Mouse (Mus musculus) G1E (cell line): ENCODE measurements around the gene Terf2ip. TPM values are rescaled to one million over a fixed set of nuclear protein-coding genes. Genes with fewer than 3 reads are reported as not detected.
A peak's percentile ranks its signal among the peaks of the same experiment; 100 is the strongest.

Experiments
- ATAC-seq: 2 replicates; pipeline ENCODE4 v1.8.0; 2016; ENCODE audit warnings: mild to moderate bottlenecking; ENCODE audit not compliant: insufficient number of reproducible peaks, poor library complexity, low FRiP score, severe bottlenecking; ENCODE audit errors: extremely low read depth
- DNase-seq: peaks from one replicate; pipeline ENCODE4 v3.0.0; 2012; ENCODE audit warnings: low spot score
- H3K27me3 ChIP-seq: 2 replicates; pipeline ENCODE4 v1.6.1; 2012; ENCODE audit warnings: mild to moderate bottlenecking, low read length, inconsistent platforms; ENCODE audit not compliant: insufficient read depth
- H3K36me3 ChIP-seq: replicated peaks from 2 replicates; pipeline ENCODE3; 2012; ENCODE audit warnings: mild to moderate bottlenecking, inconsistent platforms
- H3K4me1 ChIP-seq: 2 replicates; pipeline ENCODE4 v1.6.1; 2012; ENCODE audit warnings: low read depth, low read length, inconsistent platforms, mixed read lengths; ENCODE audit not compliant: insufficient read depth
- H3K4me3 ChIP-seq: 2 replicates; pipeline ENCODE4 v1.5.1; 2012; ENCODE audit warnings: low read depth, mild to moderate bottlenecking, inconsistent platforms, low read length, moderate library complexity, mixed read lengths
- H3K9me3 ChIP-seq: replicated peaks from 2 replicates; pipeline ENCODE4 v1.6.1; 2012; ENCODE audit warnings: inconsistent platforms
- CTCF ChIP-seq: IDR thresholded peaks from 2 replicates; pipeline ENCODE4 v1.5.1; 2012; ENCODE audit warnings: low read depth, low read length, inconsistent platforms, mixed read lengths
- GATA1 ChIP-seq: IDR thresholded peaks from 2 replicates; pipeline ENCODE4 v1.6.1; 2012; ENCODE audit warnings: borderline replicate concordance, low read length, inconsistent platforms, mixed read lengths
- GATA2 ChIP-seq: IDR thresholded peaks from 2 replicates; pipeline ENCODE4 v1.6.1; 2012; ENCODE audit warnings: low read depth, low read length, inconsistent platforms, borderline replicate concordance
- POLR2AphosphoS5 ChIP-seq: IDR thresholded peaks from 2 replicates; pipeline ENCODE4 v1.6.1; 2012; ENCODE audit warnings: low read depth, low read length, inconsistent platforms; ENCODE audit not compliant: insufficient replicate concordance
- TAL1 ChIP-seq: conservative IDR thresholded peaks from 2 replicates; pipeline ENCODE4 v1.6.1; 2012; ENCODE audit warnings: low read depth, low read length, inconsistent platforms, mixed read lengths
- polyA plus RNA-seq: library from polyadenylated mRNA; stranded (reverse); fragments of >175 nt; gene quantifications from 2 replicates; pipeline ENCODE4 v1.2.3, GENCODE M21; 2012
- total RNA-seq, 2 experiments: library from RNA; stranded (forward) in 1 of 2; stranded (reverse) in 1 of 2; fragments of 200-1000 nt in 1 of 2; fragments of >200 nt in 1 of 2; fragmentation: Nextera tagmentation in 1 of 2; gene quantifications; 2 replicates each; pipeline ENCODE4 v1.2.3; 2014 to 2017

The Terf2ip gene
- total and polyA plus RNA-seq, 3 experiments: 8.7 to 20.6 (median 18.4) TPM

- DNase-seq (peak; percentile 66), ATAC-seq (peak; percentile 96)
- Histone ChIP-seq H3K27me3 (no peaks in the 10 kb centered on the region), H3K4me3 (no peak overlapping the region; the same call in 1 of the 2 replicates), H3K4me1 (peaks cover 36% of the 10 kb centered on the region), H3K9me3 (no peaks in the 10 kb centered on the region), H3K36me3 (peaks cover 74% of the 10 kb centered on the region)
- no peak for TF ChIP-seq GATA2
- TF ChIP-seq POLR2AphosphoS5: no peak
- no peak for TF ChIP-seq GATA1
- TF ChIP-seq TAL1: no peak; the same call in 1 of the 2 replicates
- no peak for TF ChIP-seq CTCF
Measured at GRCm38 (mm10) chr8:111967246-111967870, 43.8 kb upstream of the Terf2ip start.

GRCm38 (mm10) chr8:111968541-111968940 lies 42.7 kb upstream of the Terf2ip start:
- Histone ChIP-seq H3K4me3 (0 out of 2 replicates have a peak overlapping the region, but pooled peaks have one; percentile 10), H3K9me3 (peaks cover 5% of the 10 kb centered on the region), H3K27me3 (no peaks in the 10 kb centered on the region), H3K36me3 (peaks cover 72% of the 10 kb centered on the region), H3K4me1 (peaks cover 36% of the 10 kb centered on the region)
- TF ChIP-seq GATA1 (no peak), TAL1 (no peak), GATA2 (no peak), CTCF (no peak), POLR2AphosphoS5 (no peak)
- ATAC-seq: no peak
- no peak for DNase-seq

GRCm38 (mm10) chr8:111968991-111969390 lies 42.2 kb upstream of the Terf2ip start:
- Histone ChIP-seq H3K36me3 (peaks cover 72% of the 10 kb centered on the region), H3K4me1 (peaks cover 36% of the 10 kb centered on the region), H3K9me3 (peaks cover 9% of the 10 kb centered on the region), H3K27me3 (no peaks in the 10 kb centered on the region), H3K4me3 (no peak overlapping the region)
- ATAC-seq (no peak), DNase-seq (no peak)
- no peak for TF ChIP-seq TAL1
- no peak for TF ChIP-seq GATA1
- TF ChIP-seq GATA2: no peak
- TF ChIP-seq POLR2AphosphoS5: no peak
- TF ChIP-seq CTCF: no peak

- no peak for DNase-seq
- H3K9me3 ChIP-seq: peaks cover 15% of the 10 kb centered on the region
- H3K4me1 ChIP-seq: peaks cover 4% of the 10 kb centered on the region
- ATAC-seq: no peak
- no peak overlapping the region for H3K4me3 ChIP-seq
- H3K27me3 ChIP-seq: no peaks in the 10 kb centered on the region
- peaks cover 82% of the 10 kb centered on the region for H3K36me3 ChIP-seq
- TF ChIP-seq GATA1 (no peak), CTCF (no peak), TAL1 (no peak), POLR2AphosphoS5 (no peak), GATA2 (no peak)
Measured at GRCm38 (mm10) chr8:111974138-111974537, 37.1 kb upstream of the Terf2ip start.

GRCm38 (mm10) chr8:111975706-111976105 lies 35.5 kb upstream of the Terf2ip start:
- Histone ChIP-seq H3K9me3 (peaks cover 15% of the 10 kb centered on the region), H3K36me3 (peaks cover 90% of the 10 kb centered on the region), H3K4me1 (peaks cover 6% of the 10 kb centered on the region), H3K4me3 (no peak overlapping the region), H3K27me3 (no peaks in the 10 kb centered on the region)
- ATAC-seq (no peak), DNase-seq (no peak)
- no peak for TF ChIP-seq GATA1
- TF ChIP-seq GATA2: no peak
- TF ChIP-seq CTCF: no peak
- TF ChIP-seq TAL1: no peak
- TF ChIP-seq POLR2AphosphoS5: no peak

GRCm38 (mm10) chr8:111976326-111976725 lies 34.9 kb upstream of the Terf2ip start:
- ATAC-seq (no peak), DNase-seq (no peak)
- Histone ChIP-seq H3K9me3 (peaks cover 15% of the 10 kb centered on the region), H3K36me3 (peaks cover 89% of the 10 kb centered on the region), H3K4me1 (peaks cover 6% of the 10 kb centered on the region), H3K4me3 (no peak overlapping the region), H3K27me3 (no peaks in the 10 kb centered on the region)
- TF ChIP-seq GATA1 (no peak), TAL1 (no peak), POLR2AphosphoS5 (no peak), GATA2 (no peak), CTCF (no peak)
